Mouse (Mus musculus) heart, adult 2 months (tissue): ENCODE data around the gene Tat. TPM values are rescaled to one million over a fixed set of nuclear protein-coding genes. Genes with fewer than 3 reads are reported as not detected.

Experiments
- DNase-seq, 2 experiments: peaks; one replicate each; pipeline ENCODE4 v3.0.0; 2021
- H3K27ac ChIP-seq: fragments of 200-600 bp; 2 replicates; pipeline ENCODE4 v1.8.1; 2022
- H3K27me3 ChIP-seq: fragments of 200-500 bp; 2 replicates; pipeline ENCODE4 v1.6.1; 2012; ENCODE audit warnings: mild to moderate bottlenecking, low read length, inconsistent platforms, mixed read lengths; ENCODE audit not compliant: control insufficient read depth, insufficient read depth
- H3K36me3 ChIP-seq: fragments of 200-500 bp; 2 replicates; pipeline ENCODE4 v1.6.1; 2012; ENCODE audit warnings: low read length, inconsistent platforms; ENCODE audit not compliant: control insufficient read depth, insufficient read depth
- H3K4me1 ChIP-seq: fragments of 200-500 bp; 2 replicates; pipeline ENCODE4 v1.6.1; 2011; ENCODE audit warnings: low read length; ENCODE audit not compliant: control insufficient read depth, insufficient read depth
- H3K4me3 ChIP-seq: fragments of 200-600 bp; 2 replicates; pipeline ENCODE4 v1.8.1; 2022
- H3K79me2 ChIP-seq: fragments of 200-500 bp; replicated peaks from 2 replicates; pipeline ENCODE4 v1.6.1; 2012; ENCODE audit warnings: mild to moderate bottlenecking, inconsistent platforms, low read length, moderate library complexity, mixed read lengths; ENCODE audit not compliant: control insufficient read depth, insufficient read depth
- H3K9ac ChIP-seq: fragments of 200-500 bp; 2 replicates; pipeline ENCODE4 v1.6.1; 2012; ENCODE audit warnings: low read depth, mild to moderate bottlenecking, control low read depth, inconsistent platforms, low read length, mixed read lengths
- CTCF ChIP-seq: fragments of 200-600 bp; IDR thresholded peaks from 2 replicates; pipeline ENCODE4 v1.8.1; 2022; ENCODE audit warnings: antibody characterized with exemption, mild to moderate bottlenecking, moderate library complexity
- EP300 ChIP-seq: fragments of 200-500 bp; IDR thresholded peaks from 2 replicates; pipeline ENCODE4 v1.6.1; 2011; ENCODE audit warnings: low read depth, low read length, control low read depth; ENCODE audit not compliant: insufficient read depth
- POLR2A ChIP-seq: fragments of 200-500 bp; IDR thresholded peaks from 2 replicates; pipeline ENCODE4 v1.6.1; 2011; ENCODE audit warnings: mild to moderate bottlenecking, low read depth, low read length, control low read depth; ENCODE audit not compliant: insufficient read depth
- WGBS: fragments of 180-500 bp; shearing (Covaris S2); methylation state at CpG from one replicate; pipeline ENCODE4 v1.1.7; 2018; 5-methylcytosine and 5-hydroxymethylcytosine counted together
- intact Hi-C: fragments of 180-260 bp; cut with DNase I; formaldehyde crosslinking; loops from one replicate; pipeline ENCODE4 v1.15.1; 2025
- long read RNA-seq: library from polyadenylated mRNA; stranded (forward); transcript quantifications from one replicate; pipeline ENCODE4 v2.0.0, GENCODE M21; 2021
- polyA plus RNA-seq: library from polyadenylated mRNA; depleted of rRNA; stranded (reverse); fragments of >200 nt; gene quantifications from 2 replicates; pipeline ENCODE4 v1.2.3, GENCODE M21; 2012; rRNA removed
- total RNA-seq, 2 experiments: library from RNA; stranded (reverse); gene quantifications; 2 replicates each; pipeline ENCODE4 v1.2.3; 2021

The Tat gene
- 1 to 10 TPM in 1 of 2 experiments, under 1 TPM in 1; 0.89 to 1.1 TPM for total RNA-seq
- polyA plus RNA-seq: 1.3 TPM in 2 replicates
- long read RNA-seq, partial matches to known transcripts: 0 of 2 reads
- long read RNA-seq, other reads (novel, unspliced or antisense): 0 of 2 reads

GRCm38 (mm10) chr8:109990224-109990623 lies at the start of gene Tat:
Gene Tat (plus strand): TSS chr8:109990437.
- no peaks in the 10 kb centered on the region for H3K27me3 ChIP-seq
- no peak for DNase-seq
- no peaks in the 10 kb centered on the region for H3K4me1 ChIP-seq
- no peaks in the 10 kb centered on the region for H3K79me2 ChIP-seq
- intact Hi-C loops: no loop called here
- no peak within 1 kb of the TSS for H3K4me3 ChIP-seq
- H3K9ac ChIP-seq: no peak within 1 kb of the TSS
- H3K36me3 ChIP-seq: no peaks in the 10 kb centered on the region
- H3K27ac ChIP-seq: no peak within 1 kb of the TSS
- WGBS: 76% methylated on average over 8 of the region's 8 CpGs
- TF ChIP-seq CTCF: no peak
- no peak for TF ChIP-seq POLR2A
- no peak for TF ChIP-seq EP300

GRCm38 (mm10) chr8:109941606-109942360 lies 48.5 kb upstream of the Tat start:
- H3K27me3 ChIP-seq: peaks cover 2% of the 10 kb centered on the region; the same call in 1 of the 2 replicates
- H3K4me1 ChIP-seq: no peaks in the 10 kb centered on the region
- H3K4me3 ChIP-seq: no peak overlapping the region
- TF ChIP-seq CTCF: no peak
- TF ChIP-seq POLR2A: no peak
- TF ChIP-seq EP300: no peak
- H3K79me2 ChIP-seq: no peaks in the 10 kb centered on the region
- no peak overlapping the region for H3K9ac ChIP-seq
- DNase-seq: no peak
- 60% methylated on average over 2 of the region's 2 CpGs for whole genome bisulfite sequencing
- H3K27ac ChIP-seq: no peak overlapping the region
- intact Hi-C loops: no loop called here
- no peaks in the 10 kb centered on the region for H3K36me3 ChIP-seq

GRCm38 (mm10) chr8:109945153-109945632 lies 45.0 kb upstream of the Tat start:
- Histone ChIP-seq H3K79me2 (no peaks in the 10 kb centered on the region), H3K4me3 (no peak overlapping the region), H3K27ac (no peak overlapping the region), H3K9ac (no peak overlapping the region), H3K27me3 (peaks cover 7% of the 10 kb centered on the region), H3K36me3 (no peaks in the 10 kb centered on the region), H3K4me1 (no peaks in the 10 kb centered on the region)
- DNase-seq: no peak
- TF ChIP-seq CTCF: no peak
- no peak for TF ChIP-seq EP300
- no peak for TF ChIP-seq POLR2A
- WGBS: 62% methylated on average over 9 of the region's 9 CpGs
- intact Hi-C loops: no loop called here

GRCm38 (mm10) chr8:109945694-109946093 lies 44.5 kb upstream of the Tat start:
- Histone ChIP-seq H3K36me3 (no peaks in the 10 kb centered on the region), H3K27ac (no peak overlapping the region), H3K4me3 (no peak overlapping the region), H3K27me3 (peaks cover 7% of the 10 kb centered on the region), H3K9ac (no peak overlapping the region), H3K79me2 (no peaks in the 10 kb centered on the region), H3K4me1 (no peaks in the 10 kb centered on the region)
- DNase-seq: no peak
- intact Hi-C loops: no loop called here
- no peak for TF ChIP-seq POLR2A
- no peak for TF ChIP-seq CTCF
- TF ChIP-seq EP300: no peak
- WGBS: 70% methylated on average over 7 of the region's 7 CpGs

GRCm38 (mm10) chr8:109946272-109946671 lies 44.0 kb upstream of the Tat start:
- Histone ChIP-seq H3K27ac (no peak overlapping the region), H3K27me3 (peaks cover 7% of the 10 kb centered on the region), H3K4me3 (no peak overlapping the region), H3K36me3 (no peaks in the 10 kb centered on the region), H3K9ac (no peak overlapping the region), H3K79me2 (no peaks in the 10 kb centered on the region), H3K4me1 (no peaks in the 10 kb centered on the region)
- WGBS: 86% methylated on average over 7 of the region's 7 CpGs
- DNase-seq: no peak
- no peak for TF ChIP-seq EP300
- no peak for TF ChIP-seq CTCF
- no peak for TF ChIP-seq POLR2A
- intact Hi-C loops: no loop called here
